Mouse (Mus musculus): Measurements from ENCODE around the gene Wfdc15b. TPM values are rescaled to one million over a fixed set of nuclear protein-coding genes. Genes with fewer than 3 reads are reported as not detected.
"Not testable (repeated sequence)": the region's sequence is repeated elsewhere in the genome, so short reads cannot be mapped to it uniquely, and the experiment has no call there.

Wfdc15b gene
- polyA plus RNA-seq, 1 experiment from 2014 or later: not detected

GRCm38 (mm10) chr2:164206011-164206410 lies 15.4 kb downstream of the Wfdc15b start:
- H3K36me3 ChIP-seq (ENCODE audit: control insufficient read depth, insufficient read depth, low read length); H3K4me1 ChIP-seq (ENCODE audit: control insufficient read depth, insufficient read depth, low read length); ATAC-seq (replicated peaks; ENCODE audit: insufficient number of reproducible peaks, low FRiP score, low TSS enrichment); H3K4me2 ChIP-seq; H3K9me3 ChIP-seq (replicated peaks; ENCODE audit: control insufficient read depth, low read length); H3K9ac ChIP-seq (ENCODE audit: low read depth, low read length); H3K27me3 ChIP-seq (ENCODE audit: control insufficient read depth, insufficient read depth, low read length); H3K27ac ChIP-seq (ENCODE audit: low read depth, low read length); H3K4me3 ChIP-seq (ENCODE audit: low read depth, low read length): not testable (repeated sequence)
- 88% methylated on average over 10 of the region's 10 CpGs for WGBS (ENCODE audit: insufficient replicate concordance)

GRCm38 (mm10) chr2:164199626-164200327 lies 21.7 kb downstream of the Wfdc15b start, which contains the start of gene Wfdc15a:
Wfdc15a (minus strand) TSS chr2:164200130.
- Histone ChIP-seq H3K9me3 (replicated peaks; ENCODE audit: control insufficient read depth, low read length) (no peaks in the 10 kb centered on the region), H3K27me3 (ENCODE audit: control insufficient read depth, insufficient read depth, low read length) (no peaks in the 10 kb centered on the region), H3K27ac (ENCODE audit: low read depth, low read length) (no peak within 1 kb of the TSS), H3K36me3 (ENCODE audit: control insufficient read depth, insufficient read depth, low read length) (no peaks in the 10 kb centered on the region), H3K4me3 (ENCODE audit: low read depth, low read length) (no peak within 1 kb of the TSS), H3K4me2 (no peak within 1 kb of the TSS), H3K4me1 (ENCODE audit: control insufficient read depth, insufficient read depth, low read length) (no peaks in the 10 kb centered on the region), H3K9ac (ENCODE audit: low read depth, low read length) (no peak within 1 kb of the TSS)
- WGBS (ENCODE audit: insufficient replicate concordance): 76% methylated on average over 20 of the region's 20 CpGs
- no peak for ATAC-seq (replicated peaks; ENCODE audit: insufficient number of reproducible peaks, low FRiP score, low TSS enrichment)

GRCm38 (mm10) chr2:164196700-164196990 lies 24.8 kb downstream of the Wfdc15b start:
- H3K4me1 ChIP-seq (ENCODE audit: control insufficient read depth, insufficient read depth, low read length): no peaks in the 10 kb centered on the region
- H3K9me3 ChIP-seq (replicated peaks; ENCODE audit: control insufficient read depth, low read length): no peaks in the 10 kb centered on the region
- no peaks in the 10 kb centered on the region for H3K27me3 ChIP-seq (ENCODE audit: control insufficient read depth, insufficient read depth, low read length)
- H3K4me2 ChIP-seq: no peak overlapping the region
- H3K27ac ChIP-seq (ENCODE audit: low read depth, low read length): no peak overlapping the region
- ATAC-seq (replicated peaks; ENCODE audit: insufficient number of reproducible peaks, low FRiP score, low TSS enrichment): no peak
- H3K36me3 ChIP-seq (ENCODE audit: control insufficient read depth, insufficient read depth, low read length): no peaks in the 10 kb centered on the region
- no peak overlapping the region for H3K9ac ChIP-seq (ENCODE audit: low read depth, low read length)
- WGBS (ENCODE audit: insufficient replicate concordance): 80% methylated on average over 5 of the region's 5 CpGs
- H3K4me3 ChIP-seq (ENCODE audit: low read depth, low read length): no peak overlapping the region

- Histone ChIP-seq H3K4me3 (ENCODE audit: low read depth, low read length) (no peak overlapping the region), H3K27me3 (ENCODE audit: control insufficient read depth, insufficient read depth, low read length) (no peaks in the 10 kb centered on the region), H3K36me3 (ENCODE audit: control insufficient read depth, insufficient read depth, low read length) (no peaks in the 10 kb centered on the region), H3K4me2 (no peak overlapping the region), H3K9me3 (replicated peaks; ENCODE audit: control insufficient read depth, low read length) (no peaks in the 10 kb centered on the region), H3K4me1 (ENCODE audit: control insufficient read depth, insufficient read depth, low read length) (no peaks in the 10 kb centered on the region), H3K27ac (ENCODE audit: low read depth, low read length) (no peak overlapping the region), H3K9ac (ENCODE audit: low read depth, low read length) (no peak overlapping the region)
- WGBS (ENCODE audit: insufficient replicate concordance): 77% methylated on average over 5 of the region's 5 CpGs
- ATAC-seq (replicated peaks; ENCODE audit: insufficient number of reproducible peaks, low FRiP score, low TSS enrichment): no peak
Measured at GRCm38 (mm10) chr2:164195971-164196699, 25.3 kb downstream of the Wfdc15b start.

GRCm38 (mm10) chr2:164194959-164195630 lies 26.4 kb downstream of the Wfdc15b start:
- H3K4me2 ChIP-seq: no peak overlapping the region
- no peak overlapping the region for H3K9ac ChIP-seq (ENCODE audit: low read depth, low read length)
- no peak overlapping the region for H3K27ac ChIP-seq (ENCODE audit: low read depth, low read length)
- H3K9me3 ChIP-seq (replicated peaks; ENCODE audit: control insufficient read depth, low read length): no peaks in the 10 kb centered on the region
- no peaks in the 10 kb centered on the region for H3K36me3 ChIP-seq (ENCODE audit: control insufficient read depth, insufficient read depth, low read length)
- no peaks in the 10 kb centered on the region for H3K4me1 ChIP-seq (ENCODE audit: control insufficient read depth, insufficient read depth, low read length)
- H3K4me3 ChIP-seq (ENCODE audit: low read depth, low read length): no peak overlapping the region
- 71% methylated on average over 5 of the region's 5 CpGs for WGBS (ENCODE audit: insufficient replicate concordance)
- H3K27me3 ChIP-seq (ENCODE audit: control insufficient read depth, insufficient read depth, low read length): no peaks in the 10 kb centered on the region
- no peak for ATAC-seq (replicated peaks; ENCODE audit: insufficient number of reproducible peaks, low FRiP score, low TSS enrichment)

- no peak overlapping the region for H3K27ac ChIP-seq (ENCODE audit: low read depth, low read length)
- H3K36me3 ChIP-seq (ENCODE audit: control insufficient read depth, insufficient read depth, low read length): no peaks in the 10 kb centered on the region
- H3K27me3 ChIP-seq (ENCODE audit: control insufficient read depth, insufficient read depth, low read length): no peaks in the 10 kb centered on the region; the same call in 1 of the 2 replicates
- no peak for ATAC-seq (replicated peaks; ENCODE audit: insufficient number of reproducible peaks, low FRiP score, low TSS enrichment)
- H3K9me3 ChIP-seq (replicated peaks; ENCODE audit: control insufficient read depth, low read length): no peaks in the 10 kb centered on the region
- no peak overlapping the region for H3K9ac ChIP-seq (ENCODE audit: low read depth, low read length)
- H3K4me2 ChIP-seq: no peak overlapping the region
- H3K4me3 ChIP-seq (ENCODE audit: low read depth, low read length): no peak overlapping the region
- no peaks in the 10 kb centered on the region for H3K4me1 ChIP-seq (ENCODE audit: control insufficient read depth, insufficient read depth, low read length)
Measured at GRCm38 (mm10) chr2:164192279-164192678, 29.2 kb downstream of the Wfdc15b start.

- no peak within 1 kb of the TSS for H3K4me3 ChIP-seq (ENCODE audit: low read depth, low read length)
- no peak within 1 kb of the TSS for H3K9ac ChIP-seq (ENCODE audit: low read depth, low read length)
- no peaks in the 10 kb centered on the region; the same call in 1 of the 2 replicates for H3K27me3 ChIP-seq (ENCODE audit: control insufficient read depth, insufficient read depth, low read length)
- H3K4me2 ChIP-seq: no peak within 1 kb of the TSS
- no peak for ATAC-seq (replicated peaks; ENCODE audit: insufficient number of reproducible peaks, low FRiP score, low TSS enrichment)
- no peaks in the 10 kb centered on the region for H3K36me3 ChIP-seq (ENCODE audit: control insufficient read depth, insufficient read depth, low read length)
- H3K4me1 ChIP-seq (ENCODE audit: control insufficient read depth, insufficient read depth, low read length): no peaks in the 10 kb centered on the region
- no peak within 1 kb of the TSS for H3K27ac ChIP-seq (ENCODE audit: low read depth, low read length)
- 77% methylated on average over 6 of the region's 6 CpGs for WGBS (ENCODE audit: insufficient replicate concordance)
- H3K9me3 ChIP-seq (replicated peaks; ENCODE audit: control insufficient read depth, low read length): no peaks in the 10 kb centered on the region
Measured at GRCm38 (mm10) chr2:164190576-164190975, 30.9 kb downstream of the Wfdc15b start, which contains the start of gene Wfdc12. Wfdc12 (minus strand) TSS chr2:164190608.

GRCm38 (mm10) chr2:164188722-164189121 lies 32.7 kb downstream of the Wfdc15b start:
- no peak for ATAC-seq (replicated peaks; ENCODE audit: insufficient number of reproducible peaks, low FRiP score, low TSS enrichment)
- Histone ChIP-seq H3K4me3 (ENCODE audit: low read depth, low read length) (no peak overlapping the region), H3K9me3 (replicated peaks; ENCODE audit: control insufficient read depth, low read length) (no peaks in the 10 kb centered on the region), H3K36me3 (ENCODE audit: control insufficient read depth, insufficient read depth, low read length) (no peaks in the 10 kb centered on the region), H3K27ac (ENCODE audit: low read depth, low read length) (no peak overlapping the region), H3K9ac (ENCODE audit: low read depth, low read length) (no peak overlapping the region), H3K4me2 (no peak overlapping the region), H3K27me3 (ENCODE audit: control insufficient read depth, insufficient read depth, low read length) (no peaks in the 10 kb centered on the region; the same call in 1 of the 2 replicates), H3K4me1 (ENCODE audit: control insufficient read depth, insufficient read depth, low read length) (no peaks in the 10 kb centered on the region)
- WGBS (ENCODE audit: insufficient replicate concordance): 26% methylated on average over 5 of the region's 5 CpGs

Data from heart, embryonic 11.5 days (tissue).